Mouse (Mus musculus): ENCODE data around the gene Serinc1.

Gene Serinc1

DNA sequence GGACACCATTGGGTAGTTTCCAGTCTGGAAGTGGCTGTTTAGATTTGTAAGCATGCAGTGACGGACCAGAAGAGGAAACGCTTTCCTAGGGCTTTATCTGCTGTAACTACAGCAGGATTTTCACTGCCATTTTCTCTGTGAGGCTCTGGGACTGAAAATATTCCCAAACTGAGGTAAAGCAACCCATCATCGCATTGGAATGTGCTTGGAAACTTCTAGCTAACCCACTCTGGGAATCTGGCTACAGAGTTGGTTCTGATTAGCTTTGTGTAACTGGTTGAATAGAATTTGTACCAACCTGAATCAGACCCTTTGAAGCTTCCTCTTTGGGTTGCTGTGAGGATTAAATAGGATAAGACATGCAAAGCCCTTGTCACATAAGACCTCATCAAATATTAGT, 47.6 kb downstream of the Serinc1 start:
- no peak for DNase-seq (ENCODE audit: low spot score)

DNA sequence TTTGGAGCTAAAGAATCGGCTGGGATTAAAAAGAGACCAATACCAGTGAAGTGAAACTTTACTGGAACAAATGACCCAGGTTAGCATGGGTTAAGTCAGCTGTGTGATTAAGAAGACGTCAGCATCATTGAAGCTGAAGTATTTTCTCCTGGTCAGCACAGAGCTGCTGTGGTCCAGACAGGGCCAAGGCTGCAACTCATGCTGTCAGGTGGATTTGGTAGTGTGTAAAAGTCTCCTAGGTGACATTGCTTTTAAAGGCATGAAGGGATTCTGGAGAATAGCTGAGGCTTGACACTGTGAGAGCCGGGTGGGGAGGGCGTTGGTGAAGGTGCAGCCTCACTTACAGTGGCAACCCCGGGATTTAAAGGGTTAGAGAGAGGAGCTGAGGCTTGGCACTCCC, 50.6 kb downstream of the Serinc1 start:
- no peak for DNase-seq (ENCODE audit: low spot score)

DNA sequence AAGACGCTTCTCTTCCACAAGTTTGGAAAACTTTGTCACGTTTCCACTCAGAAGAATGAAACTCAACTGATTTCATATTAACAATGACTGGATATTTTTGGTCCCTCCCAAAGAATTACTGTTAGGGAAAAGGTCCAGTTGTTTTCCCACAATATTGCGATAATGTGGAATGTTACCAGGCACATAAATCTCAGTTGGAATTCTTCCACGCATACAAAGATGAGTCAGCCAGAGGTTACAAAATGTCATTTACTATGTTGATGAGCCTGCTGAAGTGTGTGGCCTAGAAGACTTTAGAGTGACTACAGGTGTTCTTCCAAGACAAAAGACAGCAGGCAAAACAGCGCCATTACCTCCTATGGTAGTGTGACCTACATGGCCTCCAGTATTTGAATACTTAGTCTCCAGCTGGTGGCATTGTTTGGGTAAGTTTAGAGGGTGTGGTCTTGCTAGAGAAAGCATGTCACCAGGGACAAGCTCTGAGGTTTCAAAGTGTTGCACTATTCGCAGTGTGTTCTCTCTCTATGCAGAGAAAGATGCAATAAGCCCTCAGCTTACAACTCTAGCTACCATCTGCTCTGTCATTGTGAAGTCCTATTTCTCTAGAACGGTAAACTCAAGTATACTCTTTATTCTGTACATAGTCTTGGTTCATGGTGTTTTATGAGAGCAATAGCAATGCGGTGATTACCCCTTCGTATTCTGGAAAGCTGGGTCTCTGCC, 55.0 kb downstream of the Serinc1 start:
- DNase-seq (ENCODE audit: low spot score): no peak
